Mouse (Mus musculus) G1E (cell line): ENCODE data around the gene Khnyn. TPM values are rescaled to one million over a fixed set of nuclear protein-coding genes. Genes with fewer than 3 reads are reported as not detected.

ENCODE experiments used
- ATAC-seq: 2 replicates; pipeline ENCODE4 v1.8.0; 2016; ENCODE audit warnings: mild to moderate bottlenecking; ENCODE audit not compliant: insufficient number of reproducible peaks, poor library complexity, low FRiP score, severe bottlenecking; ENCODE audit errors: extremely low read depth
- DNase-seq: peaks from one replicate; pipeline ENCODE4 v3.0.0; 2012; ENCODE audit warnings: low spot score
- H3K27me3 ChIP-seq: 2 replicates; pipeline ENCODE4 v1.6.1; 2012; ENCODE audit warnings: mild to moderate bottlenecking, low read length, inconsistent platforms; ENCODE audit not compliant: insufficient read depth
- H3K36me3 ChIP-seq: replicated peaks from 2 replicates; pipeline ENCODE3; 2012; ENCODE audit warnings: mild to moderate bottlenecking, inconsistent platforms
- H3K4me1 ChIP-seq: 2 replicates; pipeline ENCODE4 v1.6.1; 2012; ENCODE audit warnings: low read depth, low read length, inconsistent platforms, mixed read lengths; ENCODE audit not compliant: insufficient read depth
- H3K4me3 ChIP-seq: 2 replicates; pipeline ENCODE4 v1.5.1; 2012; ENCODE audit warnings: low read depth, mild to moderate bottlenecking, inconsistent platforms, low read length, moderate library complexity, mixed read lengths
- H3K9me3 ChIP-seq: replicated peaks from 2 replicates; pipeline ENCODE4 v1.6.1; 2012; ENCODE audit warnings: inconsistent platforms
- CTCF ChIP-seq: IDR thresholded peaks from 2 replicates; pipeline ENCODE4 v1.5.1; 2012; ENCODE audit warnings: low read depth, low read length, inconsistent platforms, mixed read lengths
- GATA1 ChIP-seq: IDR thresholded peaks from 2 replicates; pipeline ENCODE4 v1.6.1; 2012; ENCODE audit warnings: borderline replicate concordance, low read length, inconsistent platforms, mixed read lengths
- GATA2 ChIP-seq: IDR thresholded peaks from 2 replicates; pipeline ENCODE4 v1.6.1; 2012; ENCODE audit warnings: low read depth, low read length, inconsistent platforms, borderline replicate concordance
- POLR2AphosphoS5 ChIP-seq: IDR thresholded peaks from 2 replicates; pipeline ENCODE4 v1.6.1; 2012; ENCODE audit warnings: low read depth, low read length, inconsistent platforms; ENCODE audit not compliant: insufficient replicate concordance
- TAL1 ChIP-seq: conservative IDR thresholded peaks from 2 replicates; pipeline ENCODE4 v1.6.1; 2012; ENCODE audit warnings: low read depth, low read length, inconsistent platforms, mixed read lengths
- polyA plus RNA-seq: library from polyadenylated mRNA; stranded (reverse); fragments of >175 nt; gene quantifications from 2 replicates; pipeline ENCODE4 v1.2.3, GENCODE M21; 2012
- total RNA-seq, 2 experiments: library from RNA; stranded (forward) in 1 of 2; stranded (reverse) in 1 of 2; fragments of 200-1000 nt in 1 of 2; fragments of >200 nt in 1 of 2; fragmentation: Nextera tagmentation in 1 of 2; gene quantifications; 2 replicates each; pipeline ENCODE4 v1.2.3; 2014 to 2017

Khnyn gene
- total and polyA plus RNA-seq, 3 experiments, result 15.5 to 81.7 (median 29.4) TPM

- ATAC-seq (no peak), DNase-seq (no peak)
- H3K9me3 ChIP-seq, result no peaks in the 10 kb centered on the region
- peaks cover 3% of the 10 kb centered on the region; the same call in 1 of the 2 replicates for H3K27me3 ChIP-seq
- no peak overlapping the region for H3K4me3 ChIP-seq
- no peak for TF ChIP-seq GATA2
- TF ChIP-seq POLR2AphosphoS5, result no peak
- no peak for TF ChIP-seq GATA1
- no peak for TF ChIP-seq TAL1
- no peak for TF ChIP-seq CTCF
- peaks cover 49% of the 10 kb centered on the region for H3K36me3 ChIP-seq
- H3K4me1 ChIP-seq, result peaks cover 40% of the 10 kb centered on the region
Measured at GRCm38 (mm10) chr14:55900414-55900755, 15.6 kb downstream of the Khnyn start.

GRCm38 (mm10) chr14:55905518-55905917 lies 20.8 kb downstream of the Khnyn start:
- no peak for TF ChIP-seq CTCF
- no peak for TF ChIP-seq GATA1
- TF ChIP-seq GATA2, result no peak
- no peak for TF ChIP-seq POLR2AphosphoS5
- no peak for TF ChIP-seq TAL1
- no peaks in the 10 kb centered on the region for H3K36me3 ChIP-seq
- DNase-seq, result no peak
- no peaks in the 10 kb centered on the region for H3K9me3 ChIP-seq
- ATAC-seq, result no peak
- H3K27me3 ChIP-seq, result peaks cover 19% of the 10 kb centered on the region
- no peak overlapping the region for H3K4me3 ChIP-seq
- peaks cover 23% of the 10 kb centered on the region for H3K4me1 ChIP-seq

- peaks cover 11% of the 10 kb centered on the region for H3K4me1 ChIP-seq
- H3K4me3 ChIP-seq, result no peak overlapping the region
- no peak for DNase-seq
- H3K27me3 ChIP-seq, result peaks cover 3% of the 10 kb centered on the region; the same call in 1 of the 2 replicates
- no peak for TF ChIP-seq TAL1
- TF ChIP-seq GATA2, result no peak
- no peak for TF ChIP-seq GATA1
- TF ChIP-seq CTCF, result no peak
- no peak for TF ChIP-seq POLR2AphosphoS5
- no peaks in the 10 kb centered on the region for H3K9me3 ChIP-seq
- ATAC-seq, result no peak
- no peaks in the 10 kb centered on the region for H3K36me3 ChIP-seq
Measured at GRCm38 (mm10) chr14:55913406-55913805, 28.7 kb downstream of the Khnyn start.

GRCm38 (mm10) chr14:55918240-55919082 lies 33.7 kb downstream of the Khnyn start:
- Histone ChIP-seq H3K4me3 (no peak overlapping the region), H3K4me1 (peaks cover 52% of the 10 kb centered on the region), H3K27me3 (no peaks in the 10 kb centered on the region), H3K36me3 (no peaks in the 10 kb centered on the region), H3K9me3 (no peaks in the 10 kb centered on the region)
- TF ChIP-seq CTCF, result peak; percentile 85
- TF ChIP-seq TAL1, result no peak
- ATAC-seq (no peak), DNase-seq (peak; percentile 48)

- Histone ChIP-seq H3K36me3 (no peaks in the 10 kb centered on the region), H3K9me3 (no peaks in the 10 kb centered on the region), H3K4me3 (peak overlapping the region; percentile 35; the same call in 1 of the 2 replicates), H3K27me3 (no peaks in the 10 kb centered on the region), H3K4me1 (peaks cover 89% of the 10 kb centered on the region)
- TF ChIP-seq CTCF, result no peak
- peak; percentile 91 for TF ChIP-seq TAL1
- TF ChIP-seq POLR2AphosphoS5, result no peak
- peak; percentile 85 for ATAC-seq
- DNase-seq, result peak; percentile 68
Measured at GRCm38 (mm10) chr14:55922475-55923232, 37.9 kb downstream of the Khnyn start.

- Histone ChIP-seq H3K4me3 (no peak overlapping the region), H3K4me1 (peaks cover 92% of the 10 kb centered on the region), H3K9me3 (no peaks in the 10 kb centered on the region), H3K27me3 (no peaks in the 10 kb centered on the region), H3K36me3 (no peaks in the 10 kb centered on the region)
- no peak for TF ChIP-seq POLR2AphosphoS5
- no peak for TF ChIP-seq TAL1
- no peak for TF ChIP-seq CTCF
- no peak for TF ChIP-seq GATA1
- no peak for TF ChIP-seq GATA2
- DNase-seq, result no peak
- no peak for ATAC-seq
Measured at GRCm38 (mm10) chr14:55926847-55927246, 42.1 kb downstream of the Khnyn start.
